Mouse (Mus musculus) kidney, embryonic 15.5 days (tissue): Measurements from ENCODE around the gene Gpr21. TPM values are rescaled to one million over a fixed set of nuclear protein-coding genes. Genes with fewer than 3 reads are reported as not detected.

Source experiments
- ATAC-seq: fragments of 200-750 bp; cut with Nextera tagmentation; replicated peaks from 2 replicates; pipeline ENCODE4 v1.8.0; 2017; ENCODE audit warnings: moderate TSS enrichment; ENCODE audit not compliant: low FRiP score
- H3K27ac ChIP-seq: fragments of 300-500 bp; sonication (generic); 2 replicates; pipeline ENCODE4 v1.5.1; 2015; ENCODE audit warnings: mild to moderate bottlenecking, inconsistent platforms
- H3K27me3 ChIP-seq: fragments of 300-500 bp; sonication (generic); 2 replicates; pipeline ENCODE4 v1.6.1; 2015; ENCODE audit warnings: inconsistent platforms
- H3K36me3 ChIP-seq: fragments of 300-500 bp; sonication (generic); 2 replicates; pipeline ENCODE4 v1.6.1; 2015; ENCODE audit warnings: inconsistent platforms
- H3K4me1 ChIP-seq: fragments of 300-500 bp; sonication (generic); 2 replicates; pipeline ENCODE4 v1.6.1; 2015; ENCODE audit warnings: inconsistent platforms
- H3K4me2 ChIP-seq: fragments of 300-500 bp; sonication (generic); 2 replicates; pipeline ENCODE4 v1.6.1; 2015; ENCODE audit warnings: moderate library complexity, mild to moderate bottlenecking, inconsistent platforms
- H3K4me3 ChIP-seq: fragments of 300-500 bp; sonication (generic); replicated peaks from 2 replicates; pipeline ENCODE4 v1.5.1; 2015; ENCODE audit warnings: mild to moderate bottlenecking, inconsistent platforms
- H3K9ac ChIP-seq: fragments of 300-500 bp; sonication (generic); 2 replicates; pipeline ENCODE4 v1.6.1; 2015; ENCODE audit warnings: mild to moderate bottlenecking, inconsistent platforms
- H3K9me3 ChIP-seq: fragments of 300-500 bp; sonication (generic); replicated peaks from 2 replicates; pipeline ENCODE4 v1.6.1; 2016; ENCODE audit warnings: inconsistent platforms
- WGBS: fragments of 180-500 bp; shearing (Covaris S2); methylation state at CpG from one replicate; pipeline ENCODE4 v1.1.7; 2015; ENCODE audit warnings: mixed read lengths; 5-methylcytosine and 5-hydroxymethylcytosine counted together
- polyA plus RNA-seq: library from polyadenylated mRNA; unstranded; fragments of >200 nt; fragmentation: Nextera tagmentation; extraction: Ambion mirVana; gene quantifications from 2 replicates; pipeline ENCODE4 v1.2.1, GENCODE M21; 2015

The Gpr21 gene
- polyA plus RNA-seq, 1 experiment from 2014 or later = 1.7 TPM

- H3K27ac ChIP-seq = no peak overlapping the region
- 94% methylated on average over 1 of the region's 1 CpGs for WGBS
- H3K4me3 ChIP-seq = no peak overlapping the region
- peaks cover 27% of the 10 kb centered on the region for H3K36me3 ChIP-seq
- H3K9me3 ChIP-seq = no peaks in the 10 kb centered on the region
- no peak for ATAC-seq
- H3K4me2 ChIP-seq = no peak overlapping the region
- H3K9ac ChIP-seq = no peak overlapping the region
- H3K4me1 ChIP-seq = peaks cover 11% of the 10 kb centered on the region
- H3K27me3 ChIP-seq = no peaks in the 10 kb centered on the region
Measured at GRCm38 (mm10) chr2:37519286-37519640, 3.1 kb downstream of the Gpr21 start.

- H3K4me2 ChIP-seq = no peak overlapping the region
- H3K36me3 ChIP-seq = peaks cover 10% of the 10 kb centered on the region; the same call in 1 of the 2 replicates
- no peak overlapping the region for H3K9ac ChIP-seq
- no peak for ATAC-seq
- no peak overlapping the region for H3K27ac ChIP-seq
- no peaks in the 10 kb centered on the region for H3K9me3 ChIP-seq
- no peaks in the 10 kb centered on the region for H3K4me1 ChIP-seq
- no peaks in the 10 kb centered on the region for H3K27me3 ChIP-seq
- no peak overlapping the region for H3K4me3 ChIP-seq
Measured at GRCm38 (mm10) chr2:37527587-37527986, 11.5 kb downstream of the Gpr21 start.

GRCm38 (mm10) chr2:37529397-37529796 lies 13.3 kb downstream of the Gpr21 start:
- WGBS = 93% methylated on average over 2 of the region's 2 CpGs
- Histone ChIP-seq H3K4me2 (no peak overlapping the region), H3K4me1 (no peaks in the 10 kb centered on the region), H3K36me3 (peaks cover 21% of the 10 kb centered on the region), H3K9ac (no peak overlapping the region), H3K27ac (no peak overlapping the region), H3K27me3 (no peaks in the 10 kb centered on the region), H3K9me3 (no peaks in the 10 kb centered on the region), H3K4me3 (no peak overlapping the region)
- no peak for ATAC-seq

- Histone ChIP-seq H3K9ac (no peak overlapping the region), H3K4me1 (no peaks in the 10 kb centered on the region), H3K4me3 (no peak overlapping the region), H3K9me3 (no peaks in the 10 kb centered on the region), H3K36me3 (peaks cover 34% of the 10 kb centered on the region), H3K27ac (no peak overlapping the region), H3K27me3 (no peaks in the 10 kb centered on the region), H3K4me2 (no peak overlapping the region)
- WGBS = 93% methylated on average over 1 of the region's 1 CpGs
- no peak for ATAC-seq
Measured at GRCm38 (mm10) chr2:37530766-37531165, 14.6 kb downstream of the Gpr21 start.

GRCm38 (mm10) chr2:37531639-37532038 lies 15.5 kb downstream of the Gpr21 start:
- no peak overlapping the region for H3K27ac ChIP-seq
- no peaks in the 10 kb centered on the region for H3K27me3 ChIP-seq
- H3K9ac ChIP-seq = no peak overlapping the region
- no peaks in the 10 kb centered on the region for H3K4me1 ChIP-seq
- no peak for ATAC-seq
- no peak overlapping the region for H3K4me3 ChIP-seq
- H3K9me3 ChIP-seq = no peaks in the 10 kb centered on the region
- no peak overlapping the region for H3K4me2 ChIP-seq
- peaks cover 41% of the 10 kb centered on the region for H3K36me3 ChIP-seq
- WGBS = 86% methylated on average over 3 of the region's 3 CpGs

GRCm38 (mm10) chr2:37549346-37550012 lies 33.3 kb downstream of the Gpr21 start:
- H3K27ac ChIP-seq = no peak overlapping the region
- H3K27me3 ChIP-seq = no peaks in the 10 kb centered on the region
- H3K9me3 ChIP-seq = no peaks in the 10 kb centered on the region; the same call in 1 of the 2 replicates
- no peak overlapping the region for H3K9ac ChIP-seq
- no peaks in the 10 kb centered on the region for H3K4me1 ChIP-seq
- H3K4me3 ChIP-seq = no peak overlapping the region
- H3K4me2 ChIP-seq = no peak overlapping the region
- WGBS = 91% methylated on average over 1 of the region's 1 CpGs
- H3K36me3 ChIP-seq = peaks cover 89% of the 10 kb centered on the region
- ATAC-seq = peak; percentile 49; the same call in 1 of the 2 replicates

- no peak for ATAC-seq
Measured at GRCm38 (mm10) chr2:37556366-37556765, 40.2 kb downstream of the Gpr21 start.

GRCm38 (mm10) chr2:37565579-37565978 lies 49.4 kb downstream of the Gpr21 start:
- H3K27ac ChIP-seq = no peak overlapping the region
- H3K9ac ChIP-seq = no peak overlapping the region
- no peak overlapping the region for H3K4me3 ChIP-seq
- H3K4me1 ChIP-seq = no peaks in the 10 kb centered on the region
- no peaks in the 10 kb centered on the region for H3K27me3 ChIP-seq
- no peak overlapping the region for H3K4me2 ChIP-seq
- no peak for ATAC-seq
- H3K9me3 ChIP-seq = no peaks in the 10 kb centered on the region
- 65% methylated on average over 2 of the region's 2 CpGs for WGBS
- H3K36me3 ChIP-seq = peaks cover 87% of the 10 kb centered on the region

More at GRCm38 (mm10) chr2:37556366-37556765, 40.2 kb downstream of the Gpr21 start:
- Histone ChIP-seq H3K9me3 (no peaks in the 10 kb centered on the region; the same call in 1 of the 2 replicates), H3K36me3 (peaks cover 95% of the 10 kb centered on the region), H3K4me3 (no peak overlapping the region), H3K27me3 (no peaks in the 10 kb centered on the region), H3K27ac (no peak overlapping the region), H3K4me2 (no peak overlapping the region), H3K9ac (no peak overlapping the region), H3K4me1 (no peaks in the 10 kb centered on the region)
- WGBS = 68% methylated on average over 2 of the region's 2 CpGs

- Histone ChIP-seq H3K9ac (no peak overlapping the region), H3K9me3 (no peaks in the 10 kb centered on the region), H3K27me3 (no peaks in the 10 kb centered on the region), H3K36me3 (peaks cover 83% of the 10 kb centered on the region), H3K27ac (no peak overlapping the region), H3K4me3 (no peak overlapping the region), H3K4me2 (no peak overlapping the region), H3K4me1 (no peaks in the 10 kb centered on the region)
- 81% methylated on average over 1 of the region's 1 CpGs for WGBS
- no peak for ATAC-seq
Measured at GRCm38 (mm10) chr2:37566035-37566434, 49.9 kb downstream of the Gpr21 start.

GRCm38 (mm10) chr2:37569888-37570287 lies 53.8 kb downstream of the Gpr21 start:
- Histone ChIP-seq H3K9ac (no peak overlapping the region), H3K4me2 (no peak overlapping the region), H3K4me3 (no peak overlapping the region), H3K4me1 (no peaks in the 10 kb centered on the region), H3K27me3 (no peaks in the 10 kb centered on the region), H3K9me3 (no peaks in the 10 kb centered on the region), H3K27ac (no peak overlapping the region), H3K36me3 (peaks cover 50% of the 10 kb centered on the region)
- 90% methylated on average over 5 of the region's 5 CpGs for WGBS
- no peak for ATAC-seq

Other genes with a start within 250 kb of the Gpr21 start
- not detected in 2 replicates for gene Olfr368, start 189.8 kb upstream of the Gpr21 start, polyA plus RNA-seq
- 46.2 and 51.6 TPM in 2 replicates for gene Pdcl, start 157.0 kb upstream of the Gpr21 start, polyA plus RNA-seq
- gene Rc3h2, start 93.4 kb upstream of the Gpr21 start, polyA plus RNA-seq = 14.2 and 15.6 TPM in 2 replicates
- 9.1 and 9.3 TPM in 2 replicates for gene Zbtb26, start 73.2 kb upstream of the Gpr21 start, polyA plus RNA-seq
- 8.3 and 9.5 TPM in 2 replicates for gene Zbtb6, start 73.2 kb upstream of the Gpr21 start, polyA plus RNA-seq
- gene Rabgap1, start 73.1 kb upstream of the Gpr21 start, polyA plus RNA-seq = 41.5 and 45.8 TPM in 2 replicates
- gene Strbp, start 187.5 kb downstream of the Gpr21 start, polyA plus RNA-seq = 41.3 and 43.6 TPM in 2 replicates